Mouse (Mus musculus) liver, adult 2 months (tissue): ENCODE measurements around the gene Vpreb3. TPM values are rescaled to one million over a fixed set of nuclear protein-coding genes. Genes with fewer than 3 reads are reported as not detected.

ENCODE experiments used
- DNase-seq: peaks from one replicate; pipeline ENCODE4 v3.0.0-alpha.2; 2011; ENCODE audit warnings: low read depth, low spot score; ENCODE audit errors: extremely low read depth
- H3K27ac ChIP-seq: fragments of 200-500 bp; replicated peaks from 2 replicates; pipeline ENCODE4 v1.5.1; 2012; ENCODE audit warnings: low read depth, mild to moderate bottlenecking, control low read depth, inconsistent platforms, low read length; ENCODE audit not compliant: insufficient read depth
- H3K27me3 ChIP-seq: fragments of 200-500 bp; 2 replicates; pipeline ENCODE4 v1.6.1; 2012; ENCODE audit warnings: mild to moderate bottlenecking, moderate library complexity, low read length, inconsistent platforms; ENCODE audit not compliant: control insufficient read depth, insufficient read depth
- H3K36me3 ChIP-seq: fragments of 200-500 bp; 2 replicates; pipeline ENCODE4 v1.6.1; 2012; ENCODE audit warnings: low read length, inconsistent platforms; ENCODE audit not compliant: control insufficient read depth, insufficient read depth
- H3K4me1 ChIP-seq: fragments of 200-500 bp; 2 replicates; pipeline ENCODE4 v1.6.1; 2011; ENCODE audit warnings: low read length; ENCODE audit not compliant: control insufficient read depth, insufficient read depth
- H3K4me3 ChIP-seq: fragments of 200-500 bp; 2 replicates; pipeline ENCODE4 v1.5.1; 2011; ENCODE audit warnings: low read depth, mild to moderate bottlenecking, control low read depth, low read length, moderate library complexity; ENCODE audit not compliant: insufficient read depth
- H3K79me2 ChIP-seq: fragments of 200-500 bp; 2 replicates; pipeline ENCODE4 v1.6.1; 2012; ENCODE audit warnings: inconsistent platforms, mild to moderate bottlenecking, low read length, moderate library complexity; ENCODE audit not compliant: control insufficient read depth, insufficient read depth
- H3K9ac ChIP-seq: fragments of 200-500 bp; 2 replicates; pipeline ENCODE4 v1.6.1; 2012; ENCODE audit warnings: low read depth, mild to moderate bottlenecking, control low read depth, inconsistent platforms, low read length
- CTCF ChIP-seq: fragments of 200-500 bp; IDR thresholded peaks from 2 replicates; pipeline ENCODE4 v1.5.1; 2011; ENCODE audit warnings: low read depth, low read length, control low read depth
- POLR2A ChIP-seq: fragments of 200-500 bp; IDR thresholded peaks from 2 replicates; pipeline ENCODE4 v1.6.1; 2011; ENCODE audit warnings: low read length, control low read depth; ENCODE audit not compliant: insufficient read depth; ENCODE audit errors: extremely low read depth
- WGBS: fragments of 180-500 bp; shearing (Covaris S2); methylation state at CpG from one replicate; pipeline ENCODE4 v1.1.7; 2018; 5-methylcytosine and 5-hydroxymethylcytosine counted together
- polyA plus RNA-seq: library from polyadenylated mRNA; depleted of rRNA; stranded (reverse); fragments of >200 nt; gene quantifications from 2 replicates; pipeline ENCODE4 v1.2.3, GENCODE M21; 2012
- total RNA-seq: library from RNA; depleted of rRNA; stranded (reverse); fragments of >200 nt; gene quantifications from 2 replicates; pipeline ENCODE4 v1.2.3, GENCODE M21; 2014

Gene Vpreb3
- total and polyA plus RNA-seq, 2 experiments: 0.55 to 2.0 TPM

- H3K27ac ChIP-seq: no peak overlapping the region
- H3K9ac ChIP-seq: no peak overlapping the region
- no peaks in the 10 kb centered on the region for H3K79me2 ChIP-seq
- peaks cover 11% of the 10 kb centered on the region for H3K4me1 ChIP-seq
- TF ChIP-seq CTCF (no peak), POLR2A (no peak)
- H3K27me3 ChIP-seq: no peaks in the 10 kb centered on the region
- no peak for DNase-seq
- WGBS: 92% methylated on average over 7 of the region's 7 CpGs
- no peaks in the 10 kb centered on the region for H3K36me3 ChIP-seq
- H3K4me3 ChIP-seq: no peak overlapping the region
Measured at GRCm38 (mm10) chr10:75945896-75946295, 3.0 kb downstream of the Vpreb3 start.

GRCm38 (mm10) chr10:75948079-75948478 lies 5.2 kb downstream of the Vpreb3 start:
- no peak for DNase-seq
- TF ChIP-seq CTCF (no peak), POLR2A (no peak)
- WGBS: 83% methylated on average over 5 of the region's 5 CpGs
- Histone ChIP-seq H3K4me1 (peaks cover 8% of the 10 kb centered on the region), H3K27me3 (no peaks in the 10 kb centered on the region), H3K9ac (no peak overlapping the region), H3K27ac (no peak overlapping the region), H3K79me2 (no peaks in the 10 kb centered on the region), H3K36me3 (no peaks in the 10 kb centered on the region), H3K4me3 (no peak overlapping the region)

GRCm38 (mm10) chr10:75949053-75950045 lies 6.5 kb downstream of the Vpreb3 start:
- no peak for DNase-seq
- no peaks in the 10 kb centered on the region for H3K79me2 ChIP-seq
- H3K27ac ChIP-seq: no peak overlapping the region
- 88% methylated on average over 22 of the region's 22 CpGs for WGBS
- H3K4me1 ChIP-seq: peaks cover 2% of the 10 kb centered on the region; the same call in 1 of the 2 replicates
- H3K9ac ChIP-seq: no peak overlapping the region
- H3K36me3 ChIP-seq: no peaks in the 10 kb centered on the region
- TF ChIP-seq POLR2A (no peak), CTCF (no peak)
- H3K27me3 ChIP-seq: no peaks in the 10 kb centered on the region
- H3K4me3 ChIP-seq: no peak overlapping the region

GRCm38 (mm10) chr10:75950791-75951210 lies 7.9 kb downstream of the Vpreb3 start:
- Histone ChIP-seq H3K27ac (no peak overlapping the region), H3K4me3 (peak overlapping the region; percentile 19; the same call in 1 of the 2 replicates), H3K79me2 (no peaks in the 10 kb centered on the region), H3K27me3 (no peaks in the 10 kb centered on the region), H3K9ac (peak overlapping the region; percentile 22), H3K36me3 (no peaks in the 10 kb centered on the region), H3K4me1 (no peaks in the 10 kb centered on the region; the same call in 1 of the 2 replicates)
- 19% methylated on average over 23 of the region's 23 CpGs for WGBS
- no peak for DNase-seq
- TF ChIP-seq CTCF (no peak), POLR2A (no peak)

GRCm38 (mm10) chr10:75951424-75952050 lies 8.7 kb downstream of the Vpreb3 start:
- Histone ChIP-seq H3K36me3 (no peaks in the 10 kb centered on the region), H3K27ac (no peak overlapping the region), H3K4me1 (no peaks in the 10 kb centered on the region; the same call in 1 of the 2 replicates), H3K27me3 (no peaks in the 10 kb centered on the region), H3K4me3 (no peak overlapping the region), H3K9ac (peak overlapping the region; percentile 4), H3K79me2 (no peaks in the 10 kb centered on the region)
- TF ChIP-seq CTCF (peak; percentile 37), POLR2A (no peak)
- peak; percentile 57 for DNase-seq
- WGBS: 3% methylated on average over 13 of the region's 13 CpGs

- H3K27ac ChIP-seq: no peak within 1 kb of the TSS
- H3K4me3 ChIP-seq: no peak within 1 kb of the TSS
- no peaks in the 10 kb centered on the region for H3K27me3 ChIP-seq
- TF ChIP-seq CTCF (no peak), POLR2A (no peak)
- DNase-seq: no peak
- no peaks in the 10 kb centered on the region; the same call in 1 of the 2 replicates for H3K4me1 ChIP-seq
- no peaks in the 10 kb centered on the region for H3K79me2 ChIP-seq
- WGBS: 45% methylated on average over 20 of the region's 20 CpGs
- H3K9ac ChIP-seq: no peak within 1 kb of the TSS
- H3K36me3 ChIP-seq: no peaks in the 10 kb centered on the region
Measured at GRCm38 (mm10) chr10:75954381-75954811, 11.5 kb downstream of the Vpreb3 start, which contains the start of gene Gm5134. TSS of gene Gm5134 (plus strand) at chr10:75954514.
